In genomic region chr4:43044673-43045072, GRCm38 (mm10) we compare ENCODE assay signal across 8 mouse cellular contexts. TPM values are rescaled to one million over a fixed set of nuclear protein-coding genes. Genes with fewer than 3 reads are reported as not detected.
DNase-seq lines count a peak whose midpoint lies in the region; ATAC-seq lines count a peak whose summit lies in the region.

No protein-coding gene starts in this region.

- no peaks in the 10 kb centered on the region for H3K36me3 ChIP-seq in megakaryocyte, embryonic 14.5 days (replicated peaks; ENCODE audit: low read length)

- intact Hi-C loops in heart, postnatal 10 days (cut with DNase I): no loop called here

- no peak for ATAC-seq in cerebellum, adult (ENCODE audit: insufficient number of reproducible peaks, low FRiP score, low TSS enrichment)
- peak; percentile 34 for ATAC-seq in common myeloid progenitor, adult 5-6 weeks (replicated peaks; ENCODE audit: low read depth, poor library complexity, severe bottlenecking)

- no peaks in the 10 kb centered on the region for H3K27me3 ChIP-seq in megakaryocyte, embryonic 14.5 days (replicated peaks)

- H3K4me3 ChIP-seq in megakaryocyte, embryonic 14.5 days (replicated peaks): peak overlapping the region; percentile 94

- peak; percentile 58 for DNase-seq in cerebellum, adult 9-10 months
- peak; percentile 41 to 48 for DNase-seq in heart, postnatal 10 days
- DNase-seq in kidney, postnatal 36 days: peak; percentile 57 to 75
- no peak for DNase-seq in frontal cortex, postnatal 10 days (ENCODE audit: low spot score in 2 of 2)
- no peak for DNase-seq in gastrocnemius, postnatal 10 days

- no peaks in the 10 kb centered on the region for H3K9me3 ChIP-seq in megakaryocyte, embryonic 14.5 days

- peaks cover 51% of the 10 kb centered on the region for H3K4me1 ChIP-seq in megakaryocyte, embryonic 14.5 days

RNA-seq across cellular contexts. Expression of gene Fam214b, which starts 1.3 kb away (rescaled TPM):
- 0.29 and 1.3 TPM in 2 replicates for total RNA-seq in common myeloid progenitor, adult 5-6 weeks (2017)
- total RNA-seq in heart, postnatal 10 days (2021): 10 to 100 TPM; 23.6 to 30.7 TPM
- polyA plus RNA-seq in megakaryocyte, embryonic 14.5 days (2012; ENCODE audit: insufficient read depth, low replicate concordance): 79.7 and 92.7 TPM in 2 replicates
- 10 to 100 TPM; 19.3 to 23.7 TPM for total RNA-seq in gastrocnemius, postnatal 10 days (2021)

RNA-seq across cellular contexts. Expression of gene Stoml2, which starts 13.2 kb away (rescaled TPM):
- total RNA-seq in common myeloid progenitor, adult 5-6 weeks (2017): 94.0 and 136 TPM in 2 replicates
- 100 to 1,000 TPM in 1 of 2 experiments, 10 to 100 TPM in 1; 99.9 to 106 TPM for total RNA-seq in heart, postnatal 10 days (2021)
- polyA plus RNA-seq in megakaryocyte, embryonic 14.5 days (2012; ENCODE audit: insufficient read depth, low replicate concordance): 76.4 and 102 TPM in 2 replicates
- 10 to 100 TPM; 81.8 to 84.3 TPM for total RNA-seq in gastrocnemius, postnatal 10 days (2021)

RNA-seq across cellular contexts. Expression of gene Unc13b, which starts 14.1 kb away (rescaled TPM):
- total RNA-seq in common myeloid progenitor, adult 5-6 weeks (2017): 0.82 and 0.87 TPM in 2 replicates
- 10 to 100 TPM; 28.3 to 31.4 TPM for total RNA-seq in heart, postnatal 10 days (2021)
- 0.14 and 0.54 TPM in 2 replicates for polyA plus RNA-seq in megakaryocyte, embryonic 14.5 days (2012; ENCODE audit: insufficient read depth, low replicate concordance)
- total RNA-seq in gastrocnemius, postnatal 10 days (2021): 1 to 10 TPM; 5.0 to 7.1 TPM

RNA-seq across cellular contexts. Expression of gene Pigo, which starts 19.1 kb away (rescaled TPM):
- 7.9 and 12.2 TPM in 2 replicates for total RNA-seq in common myeloid progenitor, adult 5-6 weeks (2017)
- 10 to 100 TPM; 19.3 to 25.1 TPM for total RNA-seq in heart, postnatal 10 days (2021)
- 2.7 and 7.6 TPM in 2 replicates for polyA plus RNA-seq in megakaryocyte, embryonic 14.5 days (2012; ENCODE audit: insufficient read depth, low replicate concordance)
- total RNA-seq in gastrocnemius, postnatal 10 days (2021): 1 to 10 TPM; 7.6 to 9.6 TPM

RNA-seq across cellular contexts. Expression of gene Fancg, which starts 34.4 kb away (rescaled TPM):
- 15.4 and 20.2 TPM in 2 replicates for total RNA-seq in common myeloid progenitor, adult 5-6 weeks (2017)
- total RNA-seq in heart, postnatal 10 days (2021): 1 to 10 TPM; 5.8 to 6.7 TPM
- 4.9 and 7.4 TPM in 2 replicates for polyA plus RNA-seq in megakaryocyte, embryonic 14.5 days (2012; ENCODE audit: insufficient read depth, low replicate concordance)
- 1 to 10 TPM; 2.9 to 5.0 TPM for total RNA-seq in gastrocnemius, postnatal 10 days (2021)

Comparison
In these comparisons a context has a peak if more than half of its experiments do, and no peak if none do; other contexts are left out.
1. DNase-seq: peak in cerebellum, adult 9-10 months (single experiment), heart, postnatal 10 days (2 of 2) and kidney, postnatal 36 days (2 of 2); none in frontal cortex, postnatal 10 days (0 of 2) and gastrocnemius, postnatal 10 days (single experiment).